Mouse (Mus musculus): ENCODE data around the gene Enpep. TPM values are rescaled to one million over a fixed set of nuclear protein-coding genes. Genes with fewer than 3 reads are reported as not detected.

The Enpep gene
- polyA plus RNA-seq, 1 experiment from 2014 or later: 14.1 TPM

GRCm38 (mm10) chr3:129220681-129221379 lies 111.7 kb downstream of the Enpep start:
- Histone ChIP-seq H3K27ac (peak overlapping the region; percentile 32; the same call in 1 of the 2 replicates), H3K9me3 (replicated peaks) (no peaks in the 10 kb centered on the region), H3K36me3 (no peaks in the 10 kb centered on the region), H3K27me3 (peaks cover 76% of the 10 kb centered on the region), H3K4me1 (replicated peaks) (peaks cover 13% of the 10 kb centered on the region), H3K4me2 (peak overlapping the region; percentile 42), H3K4me3 (peak overlapping the region; percentile 13; the same call in 1 of the 2 replicates), H3K9ac (no peak overlapping the region)
- no peak for ATAC-seq (replicated peaks; ENCODE audit: insufficient number of reproducible peaks, insufficient read depth, low FRiP score, low read depth)
- WGBS: 14% methylated on average over 24 of the region's 24 CpGs

- Histone ChIP-seq H3K4me3 (no peak overlapping the region), H3K9ac (no peak overlapping the region)
Observed at GRCm38 (mm10) chr3:129220086-129220670, 112.3 kb downstream of the Enpep start.

More at GRCm38 (mm10) chr3:129220086-129220670, 112.3 kb downstream of the Enpep start:
- Histone ChIP-seq H3K9me3 (replicated peaks) (no peaks in the 10 kb centered on the region), H3K4me2 (peak overlapping the region; percentile 42; the same call in 1 of the 2 replicates), H3K4me1 (replicated peaks) (peaks cover 18% of the 10 kb centered on the region), H3K36me3 (no peaks in the 10 kb centered on the region), H3K27me3 (peaks cover 76% of the 10 kb centered on the region), H3K27ac (no peak overlapping the region)
- 19% methylated on average over 7 of the region's 7 CpGs for WGBS
- ATAC-seq (replicated peaks; ENCODE audit: insufficient number of reproducible peaks, insufficient read depth, low FRiP score, low read depth): no peak

Other genes with a start within 250 kb of the Enpep start
- 15.0 and 19.2 TPM in 2 replicates for gene Pitx2, start 132.8 kb downstream of the Enpep start, polyA plus RNA-seq (2015; fragmentation: Nextera tagmentation; extraction: Ambion mirVana)
- gene Elovl6, start 199.6 kb upstream of the Enpep start, polyA plus RNA-seq (2015; fragmentation: Nextera tagmentation; extraction: Ambion mirVana): 6.4 and 10.5 TPM in 2 replicates

All from heart, embryonic 15.5 days (tissue).